Comparison of ENCODE assay signal across 16 mouse cellular contexts in the genomic region with DNA sequence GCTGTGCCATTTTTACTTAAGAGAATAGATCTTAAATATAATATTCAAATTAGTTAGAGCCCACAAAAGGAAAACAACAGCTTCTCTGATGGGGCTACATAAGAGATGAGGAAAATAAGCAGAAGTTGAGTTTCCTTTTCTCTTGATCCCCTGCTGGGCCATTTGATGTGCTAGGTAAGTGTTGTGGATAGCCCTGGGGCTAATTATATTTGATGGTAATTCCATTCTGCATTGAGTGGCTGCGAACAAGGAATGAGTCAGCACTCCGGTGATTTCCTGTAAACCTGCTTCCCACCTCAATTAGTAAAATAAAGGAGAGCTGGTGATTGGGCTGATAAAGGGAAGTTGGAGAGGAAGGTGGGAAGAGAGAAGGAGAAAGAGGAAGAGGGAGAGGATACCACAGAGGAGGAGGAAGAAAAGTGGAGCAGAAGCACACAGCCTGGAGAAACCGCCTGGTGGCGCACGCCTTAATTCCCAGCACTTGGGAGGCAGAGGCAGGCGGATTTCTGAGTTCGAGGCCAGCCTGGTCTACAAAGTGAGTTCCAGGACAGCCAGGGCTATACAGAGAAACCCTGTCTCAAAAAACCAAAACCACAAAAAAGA.
"Had no signal": no experiment of that assay in that cellular context is flagged by ENCODE, and none has a peak within 500 bp of the region (broad histone marks: within the 10 kb centered on the region; RNA-seq: fewer than 3 reads in every experiment).

No protein-coding gene starts in this region.

- DNase-seq: kidney, adult 9 months; kidney, postnatal 36 days; left cerebral cortex, postnatal 4 days; lung, adult 2 months; lung, postnatal 4 days; right cerebral cortex, adult 18-20 months; right cerebral cortex, postnatal 25 days; thymus, adult 18-20 months; thymus, postnatal 14 days had no signal

- H3K4me3 ChIP-seq: limb, embryonic 13.5 days; liver, embryonic 15.5 days; megakaryocyte, embryonic 14.5 days; midbrain, embryonic 12.5 days had no signal

- ATAC-seq: lung, postnatal 0 days had no signal

- H3K27ac ChIP-seq: kidney, postnatal 0 days; limb, embryonic 13.5 days; liver, embryonic 15.5 days; midbrain, embryonic 12.5 days; stomach, postnatal 0 days had no signal
